Mouse (Mus musculus) embryonic fibroblast, embryonic 13.5 days (primary cell): Measurements from ENCODE around the gene Mettl7a2. TPM values are rescaled to one million over a fixed set of nuclear protein-coding genes. Genes with fewer than 3 reads are reported as not detected.
"Not testable (repeated sequence)": the region's sequence is repeated elsewhere in the genome, so short reads cannot be mapped to it uniquely, and the experiment has no call there.

Experiments
- H3K27ac ChIP-seq: 2 replicates; pipeline ENCODE4 v1.5.1; 2012; ENCODE audit warnings: low read length, control low read depth, inconsistent platforms; ENCODE audit not compliant: insufficient read depth
- H3K4me1 ChIP-seq: 2 replicates; pipeline ENCODE4 v1.6.1; 2011; ENCODE audit warnings: low read length; ENCODE audit not compliant: control insufficient read depth, insufficient read depth
- H3K4me3 ChIP-seq: 2 replicates; pipeline ENCODE4 v1.5.1; 2011; ENCODE audit warnings: mild to moderate bottlenecking, control low read depth, low read length; ENCODE audit not compliant: insufficient read depth
- CTCF ChIP-seq: IDR thresholded peaks from 2 replicates; pipeline ENCODE4 v1.5.1; 2011; ENCODE audit warnings: mild to moderate bottlenecking, control low read depth, low read length, moderate library complexity, borderline replicate concordance; ENCODE audit not compliant: insufficient read depth
- POLR2A ChIP-seq: IDR thresholded peaks from 2 replicates; pipeline ENCODE4 v1.6.1; 2011; ENCODE audit warnings: low read depth, mild to moderate bottlenecking, control low read depth, low read length, moderate library complexity
- polyA plus RNA-seq: library from polyadenylated mRNA; stranded (reverse); fragments of >200 nt; gene quantifications from 2 replicates; pipeline ENCODE4 v1.2.4, GENCODE M21; 2011; ENCODE audit warnings: low read depth; ENCODE audit not compliant: missing spikeins, insufficient read length

The Mettl7a2 gene
- polyA plus RNA-seq, 1 experiment: not detected

- TF ChIP-seq CTCF (no peak), POLR2A (no peak)
Measured at GRCm38 (mm10) chr15:100320295-100320905, 32.6 kb upstream of the Mettl7a2 start.

GRCm38 (mm10) chr15:100321134-100321533, 31.9 kb upstream of the Mettl7a2 start:
- no peak overlapping the region for H3K27ac ChIP-seq
- no peak for TF ChIP-seq POLR2A
- no peak for TF ChIP-seq CTCF
- no peak overlapping the region for H3K4me3 ChIP-seq
- no peaks in the 10 kb centered on the region for H3K4me1 ChIP-seq

More at GRCm38 (mm10) chr15:100320295-100320905, 32.6 kb upstream of the Mettl7a2 start:
- no peaks in the 10 kb centered on the region for H3K4me1 ChIP-seq
- no peak overlapping the region for H3K27ac ChIP-seq
- no peak overlapping the region for H3K4me3 ChIP-seq

GRCm38 (mm10) chr15:100324021-100324591, 28.9 kb upstream of the Mettl7a2 start:
- TF ChIP-seq POLR2A: no peak
- no peak for TF ChIP-seq CTCF
- Histone ChIP-seq H3K4me3 (no peak overlapping the region), H3K27ac (no peak overlapping the region), H3K4me1 (no peaks in the 10 kb centered on the region)

GRCm38 (mm10) chr15:100325235-100325634, 27.8 kb upstream of the Mettl7a2 start:
- Histone ChIP-seq H3K4me1 (no peaks in the 10 kb centered on the region), H3K27ac (no peak overlapping the region), H3K4me3 (no peak overlapping the region)
- TF ChIP-seq CTCF (no peak), POLR2A (no peak)

GRCm38 (mm10) chr15:100328089-100328488, 24.9 kb upstream of the Mettl7a2 start:
- H3K27ac ChIP-seq, H3K4me1 ChIP-seq, H3K4me3 ChIP-seq: not testable (repeated sequence)

- H3K4me3 ChIP-seq, H3K4me1 ChIP-seq, H3K27ac ChIP-seq: not testable (repeated sequence)
Measured at GRCm38 (mm10) chr15:100329336-100329735, 23.7 kb upstream of the Mettl7a2 start.

- no peak overlapping the region for H3K4me3 ChIP-seq
- no peak overlapping the region for H3K27ac ChIP-seq
- no peaks in the 10 kb centered on the region for H3K4me1 ChIP-seq
- TF ChIP-seq POLR2A (no peak), CTCF (no peak)
Measured at GRCm38 (mm10) chr15:100330739-100331138, 22.3 kb upstream of the Mettl7a2 start.

- not testable (repeated sequence) for H3K4me1 ChIP-seq
Measured at GRCm38 (mm10) chr15:100332077-100332961, 20.7 kb upstream of the Mettl7a2 start.

GRCm38 (mm10) chr15:100334629-100335028, 18.4 kb upstream of the Mettl7a2 start, which contains the start of gene Mettl7a3:
Gene Mettl7a3 (plus strand): TSS chr15:100334929.
- TF ChIP-seq CTCF (no peak), POLR2A (no peak)
- Histone ChIP-seq H3K4me3 (no peak within 1 kb of the TSS), H3K4me1 (no peaks in the 10 kb centered on the region), H3K27ac (no peak within 1 kb of the TSS)

More at GRCm38 (mm10) chr15:100332077-100332961, 20.7 kb upstream of the Mettl7a2 start:
- H3K27ac ChIP-seq, H3K4me3 ChIP-seq: not testable (repeated sequence)

GRCm38 (mm10) chr15:100337328-100337727, 15.7 kb upstream of the Mettl7a2 start:
- H3K27ac ChIP-seq, H3K4me3 ChIP-seq, H3K4me1 ChIP-seq: not testable (repeated sequence)

GRCm38 (mm10) chr15:100337847-100338246, 15.2 kb upstream of the Mettl7a2 start:
- H3K4me1 ChIP-seq, H3K4me3 ChIP-seq, H3K27ac ChIP-seq: not testable (repeated sequence)

GRCm38 (mm10) chr15:100341314-100341980, 11.6 kb upstream of the Mettl7a2 start:
- not testable (repeated sequence) for H3K4me1 ChIP-seq, H3K4me3 ChIP-seq, H3K27ac ChIP-seq
